ENCODE assay signal across 15 mouse cellular contexts in genomic region chr19:59006577-59007340, GRCm38 (mm10).
A peak's percentile ranks its signal among the peaks of the same experiment; 100 is the strongest.
DNase-seq lines count a peak whose midpoint lies in the region; ATAC-seq and TF ChIP-seq lines count a peak whose summit lies in the region.
"Had no signal": no experiment of that assay in that cellular context is flagged by ENCODE, and none has a peak within 500 bp of the region (broad histone marks: within the 10 kb centered on the region; RNA-seq: fewer than 3 reads in every experiment).

No protein-coding gene starts in this region.

- peak; percentile 46; the same call in 1 of the 2 replicates for ATAC-seq in hindbrain, embryonic 14.5 days (ENCODE audit: low FRiP score)
- ATAC-seq in hindbrain, embryonic 12.5 days (ENCODE audit: low FRiP score): no peak
- ATAC-seq in intestine, postnatal 0 days: no peak
- ATAC-seq: activated CD4-positive, CD25-positive, alpha-beta regulatory T cell, adult 4 months had no signal

- intact Hi-C loops in heart, postnatal 10 days (cut with DNase I): no loop called here

- no peak overlapping the region for H3K9ac ChIP-seq in hindbrain, embryonic 14.5 days
- no peak overlapping the region for H3K9ac ChIP-seq in hindbrain, embryonic 12.5 days
- no peak overlapping the region for H3K9ac ChIP-seq in intestine, postnatal 0 days (ENCODE audit: low read depth, low read length)
- H3K9ac ChIP-seq: liver, embryonic 15.5 days had no signal

- peak; percentile 32 for DNase-seq in hindbrain, embryonic 14.5 days (ENCODE audit: low spot score)
- peak; percentile 45 to 54 for DNase-seq in right cerebral cortex, postnatal 10 days (ENCODE audit: low spot score in 2 of 2)
- DNase-seq in right cerebral cortex, postnatal 14 days: no peak
- DNase-seq in layer of hippocampus, adult 2 months (ENCODE audit: low spot score in 2 of 2): peak; percentile 45 to 83
- DNase-seq in telencephalon, adult 2 months (ENCODE audit: low read depth, low spot score): peak; percentile 69
- DNase-seq in heart, postnatal 10 days: no peak
- DNase-seq: kidney, adult 11 months; kidney, postnatal 4 days; thymus, postnatal 25 days had no signal

- TF ChIP-seq CTCF in layer of hippocampus, adult 2 months (conservative IDR thresholded peaks at IDR 0.05): no peak
- TF ChIP-seq CTCF in intestine, postnatal 0 days (IDR thresholded peaks at IDR 0.05; ENCODE audit: low read depth): no peak

- WGBS in hindbrain, embryonic 14.5 days: 48% methylated on average over 15 of the region's 15 CpGs
- 62% methylated on average over 15 of the region's 15 CpGs for WGBS in hindbrain, embryonic 12.5 days
- 87% methylated on average over 15 of the region's 15 CpGs for WGBS in intestine, postnatal 0 days

- H3K27ac ChIP-seq in hindbrain, embryonic 14.5 days: peak overlapping the region; percentile 44; the same call in 1 of the 2 replicates
- H3K27ac ChIP-seq in hindbrain, embryonic 12.5 days: no peak overlapping the region
- peak overlapping the region; percentile 67 for H3K27ac ChIP-seq in layer of hippocampus, adult 2 months
- no peak overlapping the region for H3K27ac ChIP-seq in intestine, postnatal 0 days (ENCODE audit: low read depth, low read length)
- H3K27ac ChIP-seq: liver, embryonic 15.5 days; macrophage had no signal

- H3K9me3 ChIP-seq in hindbrain, embryonic 14.5 days (ENCODE audit: control insufficient read depth, low read length): no peaks in the 10 kb centered on the region
- H3K9me3 ChIP-seq in hindbrain, embryonic 12.5 days (replicated peaks): no peaks in the 10 kb centered on the region
- no peaks in the 10 kb centered on the region for H3K9me3 ChIP-seq in intestine, postnatal 0 days (ENCODE audit: control insufficient read depth)
- H3K9me3 ChIP-seq: G1E; liver, embryonic 15.5 days had no signal

- H3K4me2 ChIP-seq in hindbrain, embryonic 14.5 days (replicated peaks): peak overlapping the region; percentile 19; the same call in 1 of the 2 replicates
- no peak overlapping the region for H3K4me2 ChIP-seq in hindbrain, embryonic 12.5 days (replicated peaks)
- H3K4me2 ChIP-seq in intestine, postnatal 0 days (replicated peaks; ENCODE audit: low read depth): no peak overlapping the region
- H3K4me2 ChIP-seq: liver, embryonic 15.5 days had no signal

- no peaks in the 10 kb centered on the region for H3K27me3 ChIP-seq in hindbrain, embryonic 14.5 days (ENCODE audit: control insufficient read depth, insufficient read depth, low read length)
- H3K27me3 ChIP-seq in hindbrain, embryonic 12.5 days: no peaks in the 10 kb centered on the region
- no peaks in the 10 kb centered on the region for H3K27me3 ChIP-seq in intestine, postnatal 0 days (replicated peaks; ENCODE audit: control insufficient read depth, insufficient read depth, low read length)
- H3K27me3 ChIP-seq: liver, embryonic 15.5 days had no signal

- peaks cover 12% of the 10 kb centered on the region for H3K36me3 ChIP-seq in hindbrain, embryonic 14.5 days (replicated peaks; ENCODE audit: control insufficient read depth, insufficient read depth)
- no peaks in the 10 kb centered on the region for H3K36me3 ChIP-seq in hindbrain, embryonic 12.5 days
- H3K36me3 ChIP-seq in intestine, postnatal 0 days (ENCODE audit: control insufficient read depth, insufficient read depth): peaks cover 15% of the 10 kb centered on the region; the same call in 1 of the 2 replicates
- H3K36me3 ChIP-seq: G1E; liver, embryonic 15.5 days had no signal

- H3K4me1 ChIP-seq in hindbrain, embryonic 14.5 days (replicated peaks; ENCODE audit: control insufficient read depth, insufficient read depth, low read length): no peaks in the 10 kb centered on the region
- no peaks in the 10 kb centered on the region for H3K4me1 ChIP-seq in hindbrain, embryonic 12.5 days
- no peaks in the 10 kb centered on the region for H3K4me1 ChIP-seq in intestine, postnatal 0 days (replicated peaks; ENCODE audit: control insufficient read depth, insufficient read depth, low read length)
- H3K4me1 ChIP-seq: liver, embryonic 15.5 days had no signal

- no peak overlapping the region for H3K4me3 ChIP-seq in hindbrain, embryonic 14.5 days (replicated peaks; ENCODE audit: low read length)
- no peak overlapping the region for H3K4me3 ChIP-seq in hindbrain, embryonic 12.5 days
- peak overlapping the region; percentile 8; the same call in 1 of the 2 replicates for H3K4me3 ChIP-seq in layer of hippocampus, adult 2 months
- H3K4me3 ChIP-seq in intestine, postnatal 0 days (ENCODE audit: low read depth, low read length): no peak overlapping the region
- H3K4me3 ChIP-seq: liver, embryonic 15.5 days had no signal

Comparison
In these comparisons a context has a peak if more than half of its experiments do, and no peak if none do; other contexts are left out.
1. DNase-seq: peak in hindbrain, embryonic 14.5 days (single experiment), right cerebral cortex, postnatal 10 days (2 of 2), layer of hippocampus, adult 2 months (2 of 2) and telencephalon, adult 2 months (single experiment); none in right cerebral cortex, postnatal 14 days (single experiment) and heart, postnatal 10 days (0 of 2).
2. H3K27ac ChIP-seq: peak in hindbrain, embryonic 14.5 days (single experiment) and layer of hippocampus, adult 2 months (single experiment); none in hindbrain, embryonic 12.5 days (single experiment) and intestine, postnatal 0 days (single experiment).